Mouse (Mus musculus) layer of hippocampus, adult 9-11 months (tissue): ENCODE data around the gene Fancl.

Experiments
- DNase-seq: peaks from one replicate; pipeline ENCODE4 v3.0.0; 2022

Fancl gene

DNA sequence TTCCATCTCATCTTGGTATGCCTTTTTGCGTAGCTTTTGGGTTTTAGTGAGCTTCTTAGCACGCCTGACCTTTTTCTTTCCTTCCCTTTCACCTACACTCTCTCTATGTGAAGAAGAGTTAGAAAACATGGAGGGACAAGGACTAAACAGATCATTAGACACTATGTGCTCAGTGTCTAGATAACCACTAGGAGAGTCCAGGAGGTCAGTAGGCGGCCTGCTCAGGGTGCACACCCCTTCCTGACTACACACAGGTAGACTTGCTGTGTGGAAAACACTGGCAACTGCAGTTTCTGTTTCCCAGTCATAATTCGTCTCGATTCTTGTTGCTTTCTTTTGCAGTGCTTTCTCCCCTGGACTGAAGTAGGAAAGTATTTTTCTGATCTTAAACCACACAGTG, 110.0 kb downstream of the Fancl start:
- DNase-seq, result no peak

DNA sequence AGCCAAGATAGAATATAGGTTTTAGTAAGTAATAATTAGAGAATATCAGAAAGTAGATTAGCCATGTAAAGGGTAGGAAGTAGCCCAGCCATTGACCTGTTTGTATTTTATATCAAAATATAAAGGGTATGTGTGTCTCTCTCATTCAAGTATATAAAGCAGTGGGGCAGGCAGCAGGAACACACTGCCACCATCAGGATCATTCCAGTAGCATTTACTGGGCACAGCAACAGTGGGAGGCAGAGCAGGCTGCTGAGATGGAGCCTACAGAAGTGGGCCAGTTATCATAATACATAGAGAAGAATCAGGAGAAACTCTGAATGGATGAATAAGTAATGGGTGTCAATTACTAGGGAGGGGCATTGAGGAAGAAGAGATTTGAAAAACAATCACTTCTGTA, 127.7 kb downstream of the Fancl start:
- DNase-seq, result no peak

DNA sequence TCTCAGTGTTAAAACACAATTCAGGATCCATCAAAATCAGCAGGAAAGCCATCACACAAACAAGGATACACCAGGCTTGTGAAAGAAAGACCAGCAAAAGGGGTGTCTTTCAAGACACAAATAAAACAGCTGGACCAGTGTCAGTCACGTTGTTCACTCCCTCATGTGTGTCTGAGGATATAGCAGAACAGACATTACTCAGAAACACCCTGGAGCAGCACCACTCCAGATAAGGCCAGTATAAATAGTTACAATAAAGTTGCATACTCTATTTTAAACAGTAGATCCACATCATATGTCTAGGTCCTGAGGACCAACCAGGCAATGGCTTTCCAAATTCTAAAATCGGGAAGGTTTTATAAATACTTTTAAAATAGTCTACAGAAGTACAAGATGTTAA, 130.2 kb downstream of the Fancl start:
- DNase-seq, result no peak

DNA sequence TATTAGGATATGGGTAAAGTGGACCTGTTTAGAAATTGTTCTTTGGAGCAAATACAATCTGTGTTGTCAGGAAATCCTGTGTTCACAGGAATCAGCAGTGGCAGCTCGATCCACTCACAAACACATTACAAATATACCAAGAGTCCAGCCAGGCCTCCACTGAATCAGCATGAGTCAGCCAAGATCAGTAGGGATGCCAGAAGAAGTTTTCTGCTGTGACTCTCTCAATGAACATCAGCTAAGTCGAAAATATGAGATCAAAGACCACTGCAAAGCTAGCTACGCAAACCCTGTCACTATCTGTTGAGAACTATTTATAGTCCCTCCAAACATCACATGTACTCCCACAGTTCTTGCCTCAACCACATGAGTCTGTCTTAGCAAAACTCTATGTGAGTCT, 133.1 kb downstream of the Fancl start:
- no peak for DNase-seq
